Mouse (Mus musculus) erythroblast, embryonic 14.5 days (primary cell): ENCODE data around the gene Clca3a1.

Source experiments
- GATA1 ChIP-seq: IDR thresholded peaks from 2 replicates; pipeline ENCODE4 v1.6.1; 2012; ENCODE audit warnings: low read length, inconsistent platforms, mixed read lengths
- TAL1 ChIP-seq: IDR thresholded peaks from 3 replicates; pipeline ENCODE4 v1.6.1; 2012; ENCODE audit warnings: low read length, inconsistent platforms, mixed read lengths

- TF ChIP-seq GATA1 (no peak), TAL1 (no peak)
Observed at GRCm38 (mm10) chr3:144715033-144715432, 45.7 kb downstream of the Clca3a1 start.
